Mouse (Mus musculus) stomach, embryonic 16.5 days (tissue): ENCODE measurements around the gene Lrfn4. TPM values are rescaled to one million over a fixed set of nuclear protein-coding genes. Genes with fewer than 3 reads are reported as not detected.

Source experiments
- ATAC-seq: fragments of 200-750 bp; cut with Nextera tagmentation; 2 replicates; pipeline ENCODE4 v1.8.0; 2017; ENCODE audit warnings: moderate number of reproducible peaks, moderate TSS enrichment; ENCODE audit not compliant: insufficient read depth, low FRiP score
- H3K27ac ChIP-seq: fragments of 300-500 bp; sonication (generic); 2 replicates; pipeline ENCODE4 v1.5.1; 2014; ENCODE audit warnings: low read length
- H3K27me3 ChIP-seq: fragments of 300-500 bp; sonication (generic); 2 replicates; pipeline ENCODE4 v1.6.1; 2014; ENCODE audit warnings: low read length, control low read depth, mixed read lengths; ENCODE audit not compliant: control insufficient read depth, insufficient read depth
- H3K36me3 ChIP-seq: fragments of 300-500 bp; sonication (generic); 2 replicates; pipeline ENCODE4 v1.6.1; 2014; ENCODE audit warnings: low read length; ENCODE audit not compliant: control insufficient read depth, insufficient read depth
- H3K4me1 ChIP-seq: fragments of 300-500 bp; sonication (generic); 2 replicates; pipeline ENCODE4 v1.6.1; 2014; ENCODE audit warnings: low read length, control low read depth, mixed read lengths; ENCODE audit not compliant: control insufficient read depth, insufficient read depth
- H3K4me2 ChIP-seq: fragments of 300-500 bp; sonication (generic); 2 replicates; pipeline ENCODE4 v1.6.1; 2014; ENCODE audit warnings: low read depth, low read length, mixed read lengths
- H3K4me3 ChIP-seq: fragments of 300-500 bp; sonication (generic); replicated peaks from 2 replicates; pipeline ENCODE4 v1.5.1; 2014; ENCODE audit warnings: mild to moderate bottlenecking, low read length
- H3K9ac ChIP-seq: fragments of 300-500 bp; sonication (generic); 2 replicates; pipeline ENCODE4 v1.6.1; 2014; ENCODE audit warnings: low read length
- H3K9me3 ChIP-seq: fragments of 300-500 bp; sonication (generic); replicated peaks from 2 replicates; pipeline ENCODE4 v1.6.1; 2016; ENCODE audit warnings: low read length, control low read depth; ENCODE audit not compliant: control insufficient read depth
- WGBS: fragments of 180-500 bp; shearing (Covaris S2); extraction: QIAGEN DNeasy Blood & Tissue Kit; methylation state at CpG from one replicate; pipeline ENCODE4 v1.1.7; 2014; 5-methylcytosine and 5-hydroxymethylcytosine counted together
- polyA plus RNA-seq: library from polyadenylated mRNA; unstranded; fragments of >200 nt; fragmentation: Nextera tagmentation; extraction: Ambion mirVana; gene quantifications from 2 replicates; pipeline ENCODE4 v1.2.1, GENCODE M21; 2015

Lrfn4 gene
- polyA plus RNA-seq, 1 experiment from 2014 or later: 2.5 TPM

GRCm38 (mm10) chr19:4624406-4625178 lies 9.1 kb upstream of the Lrfn4 start:
- Histone ChIP-seq H3K9me3 (no peaks in the 10 kb centered on the region), H3K27me3 (no peaks in the 10 kb centered on the region), H3K36me3 (no peaks in the 10 kb centered on the region), H3K4me2 (peak overlapping the region; percentile 78), H3K27ac (peak overlapping the region; percentile 30; the same call in 1 of the 2 replicates), H3K4me1 (peaks cover 15% of the 10 kb centered on the region), H3K4me3 (peak overlapping the region; percentile 89), H3K9ac (peak overlapping the region; percentile 96)
- 25% methylated on average over 4 of the region's 4 CpGs for WGBS
- ATAC-seq: peak; percentile 11; the same call in 1 of the 2 replicates

- H3K4me3 ChIP-seq: no peak overlapping the region
Observed at GRCm38 (mm10) chr19:4624006-4624405, 8.5 kb upstream of the Lrfn4 start.

GRCm38 (mm10) chr19:4623419-4623818 lies 8.0 kb upstream of the Lrfn4 start:
- H3K27me3 ChIP-seq: no peaks in the 10 kb centered on the region
- no peak for ATAC-seq
- no peaks in the 10 kb centered on the region for H3K9me3 ChIP-seq
- no peaks in the 10 kb centered on the region for H3K36me3 ChIP-seq
- H3K9ac ChIP-seq: no peak overlapping the region
- no peak overlapping the region for H3K27ac ChIP-seq
- peaks cover 15% of the 10 kb centered on the region for H3K4me1 ChIP-seq
- no peak overlapping the region for H3K4me2 ChIP-seq
- no peak overlapping the region for H3K4me3 ChIP-seq
- 91% methylated on average over 9 of the region's 9 CpGs for WGBS

More at GRCm38 (mm10) chr19:4624006-4624405, 8.5 kb upstream of the Lrfn4 start:
- no peaks in the 10 kb centered on the region for H3K9me3 ChIP-seq
- no peaks in the 10 kb centered on the region for H3K27me3 ChIP-seq
- H3K9ac ChIP-seq: no peak overlapping the region
- no peak for ATAC-seq
- no peaks in the 10 kb centered on the region for H3K36me3 ChIP-seq
- 89% methylated on average over 12 of the region's 12 CpGs for WGBS
- no peak overlapping the region for H3K4me2 ChIP-seq
- H3K4me1 ChIP-seq: peaks cover 15% of the 10 kb centered on the region
- H3K27ac ChIP-seq: no peak overlapping the region

GRCm38 (mm10) chr19:4622780-4623179 lies 7.3 kb upstream of the Lrfn4 start:
- Histone ChIP-seq H3K27me3 (no peaks in the 10 kb centered on the region), H3K27ac (no peak overlapping the region), H3K4me2 (no peak overlapping the region), H3K9ac (no peak overlapping the region), H3K4me3 (no peak overlapping the region), H3K36me3 (no peaks in the 10 kb centered on the region), H3K4me1 (peaks cover 15% of the 10 kb centered on the region), H3K9me3 (no peaks in the 10 kb centered on the region)
- no peak for ATAC-seq
- WGBS: 85% methylated on average over 5 of the region's 5 CpGs

- Histone ChIP-seq H3K4me1 (peaks cover 12% of the 10 kb centered on the region), H3K9ac (no peak overlapping the region), H3K4me3 (no peak overlapping the region), H3K27ac (no peak overlapping the region), H3K9me3 (no peaks in the 10 kb centered on the region), H3K27me3 (no peaks in the 10 kb centered on the region), H3K36me3 (no peaks in the 10 kb centered on the region), H3K4me2 (no peak overlapping the region)
- ATAC-seq: no peak
- WGBS: 86% methylated on average over 7 of the region's 7 CpGs
Observed at GRCm38 (mm10) chr19:4620721-4621120, 5.3 kb upstream of the Lrfn4 start.

GRCm38 (mm10) chr19:4619461-4619860 lies 4.0 kb upstream of the Lrfn4 start:
- ATAC-seq: no peak
- no peak overlapping the region for H3K9ac ChIP-seq
- WGBS: 81% methylated on average over 10 of the region's 10 CpGs
- H3K27me3 ChIP-seq: no peaks in the 10 kb centered on the region
- peaks cover 8% of the 10 kb centered on the region for H3K4me1 ChIP-seq
- no peaks in the 10 kb centered on the region for H3K36me3 ChIP-seq
- H3K27ac ChIP-seq: no peak overlapping the region
- H3K9me3 ChIP-seq: no peaks in the 10 kb centered on the region
- H3K4me3 ChIP-seq: no peak overlapping the region
- no peak overlapping the region for H3K4me2 ChIP-seq

- no peak overlapping the region for H3K9ac ChIP-seq
- H3K4me2 ChIP-seq: no peak overlapping the region
- no peaks in the 10 kb centered on the region for H3K27me3 ChIP-seq
- H3K9me3 ChIP-seq: no peaks in the 10 kb centered on the region
- H3K4me3 ChIP-seq: no peak overlapping the region
- no peaks in the 10 kb centered on the region; the same call in 1 of the 2 replicates for H3K36me3 ChIP-seq
- no peak for ATAC-seq
- no peak overlapping the region for H3K27ac ChIP-seq
- 28% methylated on average over 18 of the region's 18 CpGs for WGBS
- H3K4me1 ChIP-seq: peaks cover 12% of the 10 kb centered on the region; the same call in 1 of the 2 replicates
Observed at GRCm38 (mm10) chr19:4618183-4618582, 2.7 kb upstream of the Lrfn4 start.

- Histone ChIP-seq H3K4me3 (no peak overlapping the region), H3K9ac (no peak overlapping the region), H3K27ac (no peak overlapping the region), H3K36me3 (peaks cover 5% of the 10 kb centered on the region; the same call in 1 of the 2 replicates), H3K4me1 (peaks cover 16% of the 10 kb centered on the region; the same call in 1 of the 2 replicates), H3K9me3 (no peaks in the 10 kb centered on the region), H3K4me2 (peak overlapping the region; percentile 82; the same call in 1 of the 2 replicates), H3K27me3 (no peaks in the 10 kb centered on the region)
- WGBS: 25% methylated on average over 4 of the region's 4 CpGs
- no peak for ATAC-seq
Observed at GRCm38 (mm10) chr19:4616546-4616945, 1.1 kb upstream of the Lrfn4 start.

- 22% methylated on average over 36 of the region's 49 CpGs for WGBS
- peak overlapping the region; percentile 95 for H3K9ac ChIP-seq
- peak overlapping the region; percentile 88 for H3K27ac ChIP-seq
- H3K4me3 ChIP-seq: peak overlapping the region; percentile 84
- H3K27me3 ChIP-seq: no peaks in the 10 kb centered on the region
- peak; percentile 6; the same call in 1 of the 2 replicates for ATAC-seq
- H3K4me1 ChIP-seq: peaks cover 16% of the 10 kb centered on the region; the same call in 1 of the 2 replicates
- H3K9me3 ChIP-seq: no peaks in the 10 kb centered on the region
- peaks cover 8% of the 10 kb centered on the region; the same call in 1 of the 2 replicates for H3K36me3 ChIP-seq
- H3K4me2 ChIP-seq: peak overlapping the region; percentile 82
Observed at GRCm38 (mm10) chr19:4614305-4615150, 939 bp downstream of the Lrfn4 start.
